Mouse (Mus musculus) layer of hippocampus, postnatal 36 days (tissue): Measurements from ENCODE around the gene Cerkl. TPM values are rescaled to one million over a fixed set of nuclear protein-coding genes. Genes with fewer than 3 reads are reported as not detected.

ENCODE experiments used
- DNase-seq, 2 experiments: peaks; one replicate each; pipeline ENCODE4 v3.0.0; 2022
- total RNA-seq, 2 experiments: library from RNA; stranded (reverse); gene quantifications; 2 replicates each; pipeline ENCODE4 v1.2.3; 2021

Cerkl gene
- total RNA-seq = 1 to 10 TPM; 6.1 to 7.3 TPM

- peak; percentile 65 to 69 for DNase-seq
Observed at GRCm38 (mm10) chr2:79456575-79457349, at the start of gene Cerkl, which contains the start of gene Neurod1. Gene Cerkl, minus strand, starts transcription at chr2:79456785. Gene Neurod1, minus strand, starts transcription at chr2:79456751.

- peak; percentile 70 to 73 for DNase-seq
Observed at GRCm38 (mm10) chr2:79498990-79499755, 42.6 kb upstream of the Cerkl start.

GRCm38 (mm10) chr2:79485127-79485526, 28.5 kb upstream of the Cerkl start:
- DNase-seq = no peak

GRCm38 (mm10) chr2:79482511-79482910, 25.9 kb upstream of the Cerkl start:
- DNase-seq = no peak

- DNase-seq = no peak
Observed at GRCm38 (mm10) chr2:79462411-79462810, 5.8 kb upstream of the Cerkl start.

GRCm38 (mm10) chr2:79461861-79462260, 5.3 kb upstream of the Cerkl start:
- DNase-seq = no peak

- no peak for DNase-seq
Observed at GRCm38 (mm10) chr2:79460586-79460985, 4.0 kb upstream of the Cerkl start.

GRCm38 (mm10) chr2:79460107-79460506, 3.5 kb upstream of the Cerkl start:
- no peak for DNase-seq

GRCm38 (mm10) chr2:79459061-79460045, 2.8 kb upstream of the Cerkl start:
- DNase-seq = peak in 1 of 2 experiments; percentile 32

GRCm38 (mm10) chr2:79457932-79458331, 1.3 kb upstream of the Cerkl start:
- no peak for DNase-seq

GRCm38 (mm10) chr2:79457434-79457833, 849 bp upstream of the Cerkl start:
- DNase-seq = no peak

GRCm38 (mm10) chr2:79455646-79456045, 939 bp downstream of the Cerkl start:
- no peak for DNase-seq

- peak; percentile 26 to 46 for DNase-seq
Observed at GRCm38 (mm10) chr2:79454786-79455446, 1.7 kb downstream of the Cerkl start.

- peak; percentile 63 to 65 for DNase-seq
Observed at GRCm38 (mm10) chr2:79453901-79454781, 2.4 kb downstream of the Cerkl start.

- DNase-seq = no peak
Observed at GRCm38 (mm10) chr2:79451438-79451837, 5.1 kb downstream of the Cerkl start.

GRCm38 (mm10) chr2:79450684-79451394, 5.7 kb downstream of the Cerkl start:
- DNase-seq = no peak

GRCm38 (mm10) chr2:79449371-79449770, 7.2 kb downstream of the Cerkl start:
- no peak for DNase-seq

- no peak for DNase-seq
Observed at GRCm38 (mm10) chr2:79447198-79447597, 9.4 kb downstream of the Cerkl start.

- no peak for DNase-seq
Observed at GRCm38 (mm10) chr2:79443861-79444620, 12.5 kb downstream of the Cerkl start.
